Mouse (Mus musculus) liver, postnatal 0 days (tissue): Measurements from ENCODE around the gene Gpr137c. TPM values are rescaled to one million over a fixed set of nuclear protein-coding genes. Genes with fewer than 3 reads are reported as not detected.
A peak's percentile ranks its signal among the peaks of the same experiment; 100 is the strongest.

Experiments
- ATAC-seq: fragments of 200-750 bp; cut with Nextera tagmentation; 2 replicates; pipeline ENCODE4 v1.8.0; 2017; ENCODE audit warnings: mild to moderate bottlenecking, moderate library complexity
- DNase-seq: peaks from one replicate; pipeline ENCODE4 v3.0.0-alpha.2; 2016
- H3K27ac ChIP-seq: fragments of 300-500 bp; sonication (generic); 2 replicates; pipeline ENCODE4 v1.5.1; 2014; ENCODE audit warnings: antibody characterized with exemption, moderate library complexity, mild to moderate bottlenecking, low read depth
- H3K27me3 ChIP-seq: fragments of 300-500 bp; sonication (generic); 2 replicates; pipeline ENCODE4 v1.6.1; 2014; ENCODE audit warnings: low read length, control low read depth, mixed read lengths; ENCODE audit not compliant: insufficient read depth
- H3K36me3 ChIP-seq: fragments of 300-500 bp; sonication (generic); replicated peaks from 2 replicates; pipeline ENCODE4 v1.6.1; 2014; ENCODE audit warnings: mild to moderate bottlenecking, control low read depth, low read length, moderate library complexity, mixed read lengths; ENCODE audit not compliant: insufficient read depth
- H3K4me1 ChIP-seq: fragments of 300-500 bp; sonication (generic); 2 replicates; pipeline ENCODE4 v1.6.1; 2014; ENCODE audit warnings: antibody characterized with exemption, mild to moderate bottlenecking, control low read depth; ENCODE audit not compliant: insufficient read depth
- H3K4me2 ChIP-seq: fragments of 300-500 bp; sonication (generic); 2 replicates; pipeline ENCODE4 v1.6.1; 2014; ENCODE audit warnings: low read depth, mild to moderate bottlenecking, low read length, moderate library complexity, mixed read lengths
- H3K4me3 ChIP-seq: fragments of 300-500 bp; sonication (generic); 2 replicates; pipeline ENCODE4 v1.5.1; 2014; ENCODE audit warnings: low read depth, low read length
- H3K9ac ChIP-seq: fragments of 300-500 bp; sonication (generic); replicated peaks from 2 replicates; pipeline ENCODE4 v1.6.1; 2014; ENCODE audit warnings: mild to moderate bottlenecking, moderate library complexity
- H3K9me3 ChIP-seq: fragments of 300-500 bp; sonication (generic); 2 replicates; pipeline ENCODE4 v1.6.1; 2016; ENCODE audit warnings: mild to moderate bottlenecking, control low read depth, low read length, mixed read lengths
- CTCF ChIP-seq: sonication (generic); IDR thresholded peaks from 2 replicates; pipeline ENCODE4 v1.5.1; 2016; ENCODE audit warnings: antibody characterized with exemption, low read depth
- EP300 ChIP-seq: IDR thresholded peaks from 2 replicates; pipeline ENCODE4 v1.6.1; 2016; ENCODE audit warnings: antibody characterized with exemption, low read depth, mild to moderate bottlenecking
- WGBS: fragments of 180-500 bp; shearing (Covaris S2); extraction: QIAGEN DNeasy Blood & Tissue Kit; methylation state at CpG from one replicate; pipeline ENCODE4 v1.1.7; 2014; ENCODE audit not compliant: insufficient replicate concordance; 5-methylcytosine and 5-hydroxymethylcytosine counted together
- polyA plus RNA-seq: library from polyadenylated mRNA; unstranded; fragments of >200 nt; fragmentation: Nextera tagmentation; extraction: Ambion mirVana; gene quantifications from 2 replicates; pipeline ENCODE4 v1.2.1, GENCODE M21; 2015

Gene Gpr137c
- polyA plus RNA-seq, 1 experiment from 2014 or later, result 0.66 TPM

DNA sequence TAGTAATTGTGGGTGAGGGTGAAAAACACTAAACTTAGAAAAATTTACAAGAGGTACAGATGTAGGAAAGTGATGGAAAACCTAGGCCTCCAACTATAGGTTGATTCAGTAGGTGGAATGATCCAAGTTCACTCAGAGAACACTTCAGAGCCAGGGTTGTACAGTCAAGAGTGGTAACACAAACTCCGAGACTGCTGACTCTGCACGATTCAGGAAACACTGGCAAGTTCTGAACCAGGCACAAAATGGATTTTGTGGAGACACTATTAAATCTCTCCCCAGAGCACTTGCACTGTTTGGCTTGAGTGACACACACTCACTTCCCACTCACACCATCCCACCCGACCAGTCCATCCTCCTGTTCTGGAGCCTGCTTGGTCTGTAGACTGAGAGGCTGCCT, 103.8 kb downstream of the Gpr137c start:
- no peaks in the 10 kb centered on the region for H3K9me3 ChIP-seq
- H3K27me3 ChIP-seq, result no peaks in the 10 kb centered on the region
- no peak for DNase-seq
- H3K9ac ChIP-seq, result no peak overlapping the region
- no peak overlapping the region for H3K4me2 ChIP-seq
- no peak overlapping the region for H3K4me3 ChIP-seq
- no peak overlapping the region for H3K27ac ChIP-seq
- no peak for ATAC-seq
- no peaks in the 10 kb centered on the region for H3K36me3 ChIP-seq
- peaks cover 37% of the 10 kb centered on the region for H3K4me1 ChIP-seq
- WGBS, result 82% methylated on average over 3 of the region's 3 CpGs
- TF ChIP-seq EP300, result no peak
- no peak for TF ChIP-seq CTCF

- ATAC-seq, result peak; percentile 16
- no peaks in the 10 kb centered on the region for H3K36me3 ChIP-seq
These were observed 106.0 kb downstream of the Gpr137c start for GRCm38 (mm10) chr14:45325471-45325870.

GRCm38 (mm10) chr14:45328072-45328713, 108.7 kb downstream of the Gpr137c start:
- ATAC-seq (no peak), DNase-seq (no peak)
- no peak for TF ChIP-seq EP300
- no peak for TF ChIP-seq CTCF
- 73% methylated on average over 4 of the region's 4 CpGs for WGBS
- Histone ChIP-seq H3K36me3 (peaks cover 15% of the 10 kb centered on the region), H3K9me3 (no peaks in the 10 kb centered on the region), H3K4me3 (no peak overlapping the region), H3K27me3 (no peaks in the 10 kb centered on the region), H3K27ac (no peak overlapping the region), H3K9ac (no peak overlapping the region), H3K4me2 (no peak overlapping the region), H3K4me1 (peaks cover 8% of the 10 kb centered on the region)

More at GRCm38 (mm10) chr14:45325471-45325870, 106.0 kb downstream of the Gpr137c start:
- 0 out of 2 replicates have a peak overlapping the region, but pooled peaks have one; percentile 9 for H3K4me2 ChIP-seq
- peaks cover 27% of the 10 kb centered on the region for H3K4me1 ChIP-seq
- no peaks in the 10 kb centered on the region for H3K27me3 ChIP-seq
- H3K4me3 ChIP-seq, result no peak overlapping the region
- peak; percentile 27 for DNase-seq
- TF ChIP-seq EP300 (no peak), CTCF (no peak)
- no peaks in the 10 kb centered on the region for H3K9me3 ChIP-seq
- H3K27ac ChIP-seq, result peak overlapping the region; percentile 39; the same call in 1 of the 2 replicates
- no peak overlapping the region for H3K9ac ChIP-seq

DNA sequence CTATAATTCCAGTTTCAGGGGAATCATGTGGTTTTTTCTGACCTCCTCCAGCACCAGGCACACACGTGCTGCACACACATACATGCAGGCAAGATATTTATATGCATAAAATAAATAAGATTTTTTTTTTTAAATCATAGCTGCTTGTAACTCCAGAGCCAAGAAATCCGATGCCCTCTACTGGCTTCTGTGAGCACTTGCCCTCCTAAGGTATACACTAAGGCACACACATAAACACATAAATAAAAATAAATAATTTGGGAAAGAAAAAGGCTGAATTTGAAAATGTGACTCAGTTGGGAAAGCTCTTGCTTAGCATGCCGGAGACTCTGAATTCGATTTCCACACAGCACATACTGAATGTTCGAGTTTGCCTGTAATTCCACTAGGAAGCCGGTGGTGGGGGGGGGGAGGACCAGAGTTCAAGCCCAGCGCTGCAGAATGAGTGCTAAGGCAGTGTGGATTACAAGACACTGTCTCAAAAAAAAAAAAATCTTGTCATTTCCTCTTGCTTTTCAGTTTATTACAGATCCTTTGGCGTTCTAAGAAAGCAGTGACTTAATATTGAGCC, 109.6 kb downstream of the Gpr137c start:
- H3K4me3 ChIP-seq, result peak overlapping the region; percentile 99
- ATAC-seq, result peak; percentile 13
- H3K4me1 ChIP-seq, result peaks cover 8% of the 10 kb centered on the region
- H3K27me3 ChIP-seq, result no peaks in the 10 kb centered on the region
- TF ChIP-seq EP300, result no peak
- TF ChIP-seq CTCF, result no peak
- no peaks in the 10 kb centered on the region for H3K9me3 ChIP-seq
- no peak for DNase-seq
- peak overlapping the region; percentile 3; the same call in 1 of the 2 replicates for H3K9ac ChIP-seq
- H3K27ac ChIP-seq, result no peak overlapping the region
- H3K4me2 ChIP-seq, result peak overlapping the region; percentile 74
- H3K36me3 ChIP-seq, result peaks cover 22% of the 10 kb centered on the region
- 10% methylated on average over 8 of the region's 8 CpGs for WGBS

DNA sequence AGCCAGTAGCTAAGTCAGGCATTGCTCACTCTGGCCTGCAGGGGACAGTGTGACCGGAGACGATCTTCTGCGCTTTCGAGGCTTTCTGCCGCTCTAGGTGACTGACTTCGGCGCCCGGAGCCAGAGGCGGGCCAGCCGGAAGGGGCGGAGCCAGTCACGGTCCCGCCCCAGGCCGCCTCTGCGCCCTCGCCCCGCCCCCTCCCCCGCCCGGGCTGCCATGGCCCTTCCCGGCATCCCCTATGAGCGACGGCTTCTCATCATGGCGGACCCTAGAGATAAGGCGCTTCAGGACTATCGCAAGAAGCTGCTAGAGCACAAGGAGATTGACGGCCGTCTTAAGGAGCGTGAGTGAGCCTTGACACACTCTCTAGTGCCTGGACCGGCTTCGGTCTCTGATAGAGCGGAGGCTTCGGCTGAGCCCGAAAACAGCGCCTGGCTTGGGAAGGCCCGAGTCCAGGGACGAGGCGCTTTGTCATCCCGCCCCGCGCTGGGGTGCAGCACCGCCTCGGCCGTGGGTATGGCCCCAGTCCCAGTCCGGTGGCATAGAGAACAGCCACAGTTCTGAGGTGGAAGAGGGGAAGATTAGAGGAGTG, 110.2 kb downstream of the Gpr137c start, which contains the start of gene Psmc6:
TSS of gene Psmc6 (plus strand) at position 200 of the 593 bp plus-strand sequence.
- Histone ChIP-seq H3K4me3 (peak within 1 kb of the TSS; percentile 99), H3K4me2 (peak within 1 kb of the TSS; percentile 88), H3K9me3 (no peaks in the 10 kb centered on the region), H3K9ac (peak within 1 kb of the TSS; percentile 94), H3K27me3 (no peaks in the 10 kb centered on the region), H3K27ac (peak within 1 kb of the TSS; percentile 95), H3K4me1 (peaks cover 8% of the 10 kb centered on the region), H3K36me3 (peaks cover 26% of the 10 kb centered on the region)
- under 1% methylated on average over 43 of the region's 44 CpGs for WGBS
- peak; percentile 95 for ATAC-seq
- TF ChIP-seq CTCF (peak; percentile 97), EP300 (no peak)
- peak; percentile 96 for DNase-seq

Other genes starting within 250 kb of the Gpr137c start
- gene Ptger2, start 231.5 kb upstream of the Gpr137c start, polyA plus RNA-seq, result 0.64 and 0.68 TPM in 2 replicates
- 1.8 and 2.1 TPM in 2 replicates for gene Txndc16, start 611 bp downstream of the Gpr137c start, polyA plus RNA-seq
- gene Ero1l, start 99.1 kb downstream of the Gpr137c start, polyA plus RNA-seq, result 30.3 and 37.6 TPM in 2 replicates
- 58.8 and 65.1 TPM in 2 replicates for gene Psmc6, start 110.1 kb downstream of the Gpr137c start, polyA plus RNA-seq
- gene Styx, start 131.4 kb downstream of the Gpr137c start, polyA plus RNA-seq, result 18.1 and 21.8 TPM in 2 replicates
- 64.4 and 86.3 TPM in 2 replicates for gene Gnpnat1, start 185.2 kb downstream of the Gpr137c start, polyA plus RNA-seq